Mouse (Mus musculus) left cerebral cortex, adult 11 months (tissue): ENCODE data around the gene Procr.
"Not testable (repeated sequence)": the region's sequence is repeated elsewhere in the genome, so short reads cannot be mapped to it uniquely, and the experiment has no call there.

Experiments
- DNase-seq: peaks from one replicate; pipeline ENCODE4 v3.0.0; 2022; ENCODE audit warnings: low spot score

Procr gene

GRCm38 (mm10) chr2:155751014-155751786, at the start of gene Procr:
TSS of gene Procr (plus strand) at chr2:155751117.
- no peak for DNase-seq

- no peak for DNase-seq
Observed at GRCm38 (mm10) chr2:155701399-155701919, 49.5 kb upstream of the Procr start.

- DNase-seq = no peak
Observed at GRCm38 (mm10) chr2:155703630-155704029, 47.3 kb upstream of the Procr start.

- peak; percentile 34 for DNase-seq
Observed at GRCm38 (mm10) chr2:155707251-155707650, 43.7 kb upstream of the Procr start.

- DNase-seq = no peak
Observed at GRCm38 (mm10) chr2:155710557-155710956, 40.4 kb upstream of the Procr start.

GRCm38 (mm10) chr2:155717082-155717990, 33.6 kb upstream of the Procr start:
- no peak for DNase-seq

- no peak for DNase-seq
Observed at GRCm38 (mm10) chr2:155720585-155720984, 30.3 kb upstream of the Procr start.

- DNase-seq = no peak
Observed at GRCm38 (mm10) chr2:155724036-155724435, 26.9 kb upstream of the Procr start.

- no peak for DNase-seq
Observed at GRCm38 (mm10) chr2:155724526-155724925, 26.4 kb upstream of the Procr start.

GRCm38 (mm10) chr2:155726302-155726701, 24.6 kb upstream of the Procr start:
- no peak for DNase-seq

GRCm38 (mm10) chr2:155727764-155728395, 23.0 kb upstream of the Procr start:
- no peak for DNase-seq

- DNase-seq = no peak
Observed at GRCm38 (mm10) chr2:155728742-155729141, 22.2 kb upstream of the Procr start.

- peak; percentile 78 for DNase-seq
Observed at GRCm38 (mm10) chr2:155729158-155729645, 21.7 kb upstream of the Procr start, which contains the start of gene Edem2. TSS of gene Edem2 (minus strand) at chr2:155729475.

- DNase-seq = no peak
Observed at GRCm38 (mm10) chr2:155735080-155735479, 15.8 kb upstream of the Procr start.

- DNase-seq = not testable (repeated sequence)
Observed at GRCm38 (mm10) chr2:155735766-155736165, 15.2 kb upstream of the Procr start, which contains the start of gene Gm17581. TSS of gene Gm17581 (minus strand) at chr2:155735866.

- no peak for DNase-seq
Observed at GRCm38 (mm10) chr2:155736936-155737335, 14.0 kb upstream of the Procr start.

- no peak for DNase-seq
Observed at GRCm38 (mm10) chr2:155737803-155738202, 13.1 kb upstream of the Procr start.

GRCm38 (mm10) chr2:155742211-155742610, 8.7 kb upstream of the Procr start:
- no peak for DNase-seq

- no peak for DNase-seq
Observed at GRCm38 (mm10) chr2:155742931-155743337, 8.0 kb upstream of the Procr start.

GRCm38 (mm10) chr2:155743351-155743750, 7.6 kb upstream of the Procr start:
- DNase-seq = no peak

- DNase-seq = no peak
Observed at GRCm38 (mm10) chr2:155745487-155745886, 5.4 kb upstream of the Procr start.

GRCm38 (mm10) chr2:155749394-155749793, 1.5 kb upstream of the Procr start:
- DNase-seq = no peak
